Mouse (Mus musculus): ENCODE data around the gene Gls. TPM values are rescaled to one million over a fixed set of nuclear protein-coding genes. Genes with fewer than 3 reads are reported as not detected.

Gls gene
- polyA plus RNA-seq, 1 experiment from 2014 or later = 8.0 TPM

DNA sequence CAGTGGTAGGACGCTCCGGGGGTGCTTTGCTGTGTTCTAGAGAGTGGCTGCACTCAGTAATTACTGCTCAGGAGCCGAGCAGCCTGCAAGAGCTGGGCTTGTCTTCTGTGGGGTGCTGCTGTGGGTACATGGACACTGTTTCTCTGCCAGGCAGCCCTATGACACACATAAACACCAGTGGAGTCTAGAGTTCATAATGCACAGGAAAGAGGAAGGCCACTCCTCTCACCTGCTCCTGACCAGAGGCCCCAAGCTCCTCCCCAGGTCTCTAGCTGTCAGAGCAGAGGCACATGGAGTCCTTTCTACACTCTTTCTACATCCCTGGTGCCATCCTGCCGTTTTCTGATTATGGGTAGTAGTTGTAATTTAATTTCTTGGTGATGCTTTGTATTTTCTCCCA is 90.9 kb downstream of the Gls start:
- Histone ChIP-seq H3K4me1 (replicated peaks) (no peaks in the 10 kb centered on the region), H3K9me3 (replicated peaks) (no peaks in the 10 kb centered on the region), H3K27me3 (no peaks in the 10 kb centered on the region), H3K4me3 (replicated peaks) (no peak overlapping the region), H3K4me2 (no peak overlapping the region), H3K9ac (no peak overlapping the region), H3K36me3 (peaks cover 58% of the 10 kb centered on the region), H3K27ac (no peak overlapping the region)
- no peak for ATAC-seq (ENCODE audit: low read depth)
- no peak for DNase-seq
- 69% methylated on average over 4 of the region's 4 CpGs for WGBS (ENCODE audit: insufficient replicate concordance)

DNA sequence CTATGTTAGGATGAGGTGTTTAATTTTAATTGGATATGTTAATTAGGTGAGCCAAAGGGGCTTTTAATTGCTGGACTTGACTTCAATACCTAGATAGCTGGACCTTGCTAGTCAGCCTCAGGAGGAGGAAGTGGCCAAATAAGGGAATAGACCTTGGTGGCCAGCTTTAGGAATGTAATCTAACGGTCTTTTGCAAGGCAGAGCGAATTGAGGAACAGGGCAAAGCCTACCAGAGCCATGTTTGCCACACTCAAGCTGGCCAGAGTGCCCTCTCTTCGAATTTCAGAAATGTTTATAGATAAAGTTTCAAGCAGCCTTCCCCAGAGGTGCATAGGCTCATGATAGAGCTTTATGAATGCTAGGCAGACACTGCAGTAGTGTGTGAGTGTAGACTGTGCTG is 91.5 kb downstream of the Gls start:
- WGBS (ENCODE audit: insufficient replicate concordance) = 41% methylated on average over 3 of the region's 3 CpGs
- ATAC-seq (ENCODE audit: low read depth) (no peak), DNase-seq (no peak)
- H3K27me3 ChIP-seq = no peaks in the 10 kb centered on the region
- no peak overlapping the region for H3K4me3 ChIP-seq (replicated peaks)
- H3K36me3 ChIP-seq = peaks cover 64% of the 10 kb centered on the region
- H3K27ac ChIP-seq = no peak overlapping the region; the same call in 1 of the 2 replicates
- no peak overlapping the region for H3K4me2 ChIP-seq
- no peaks in the 10 kb centered on the region for H3K9me3 ChIP-seq (replicated peaks)
- H3K4me1 ChIP-seq (replicated peaks) = no peaks in the 10 kb centered on the region
- no peak overlapping the region for H3K9ac ChIP-seq

DNA sequence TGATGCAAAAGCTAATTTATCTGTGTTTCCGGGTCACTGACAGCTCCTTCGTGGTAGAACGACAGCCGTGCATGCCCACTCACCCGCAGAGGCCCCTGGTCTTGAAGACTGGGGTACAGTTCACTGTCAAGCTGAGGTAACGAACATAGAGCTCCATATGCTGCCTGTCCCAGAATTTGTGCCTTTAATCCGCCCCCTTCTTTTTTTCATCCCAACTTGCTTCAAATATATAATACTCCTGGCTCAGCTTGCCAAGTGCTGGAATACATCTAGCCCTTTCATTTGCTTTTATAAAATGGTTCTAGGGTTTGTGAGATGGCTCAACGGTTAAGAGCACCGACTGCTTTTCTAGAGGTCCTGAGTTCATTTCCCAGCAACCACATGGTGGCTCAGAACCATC is 92.5 kb downstream of the Gls start:
- Histone ChIP-seq H3K9me3 (replicated peaks) (no peaks in the 10 kb centered on the region), H3K4me2 (no peak overlapping the region), H3K4me1 (replicated peaks) (no peaks in the 10 kb centered on the region), H3K27ac (no peak overlapping the region), H3K27me3 (no peaks in the 10 kb centered on the region), H3K36me3 (peaks cover 66% of the 10 kb centered on the region), H3K4me3 (replicated peaks) (no peak overlapping the region), H3K9ac (no peak overlapping the region)
- no peak for DNase-seq
- 82% methylated on average over 9 of the region's 9 CpGs for WGBS (ENCODE audit: insufficient replicate concordance)
- no peak for ATAC-seq (ENCODE audit: low read depth)

DNA sequence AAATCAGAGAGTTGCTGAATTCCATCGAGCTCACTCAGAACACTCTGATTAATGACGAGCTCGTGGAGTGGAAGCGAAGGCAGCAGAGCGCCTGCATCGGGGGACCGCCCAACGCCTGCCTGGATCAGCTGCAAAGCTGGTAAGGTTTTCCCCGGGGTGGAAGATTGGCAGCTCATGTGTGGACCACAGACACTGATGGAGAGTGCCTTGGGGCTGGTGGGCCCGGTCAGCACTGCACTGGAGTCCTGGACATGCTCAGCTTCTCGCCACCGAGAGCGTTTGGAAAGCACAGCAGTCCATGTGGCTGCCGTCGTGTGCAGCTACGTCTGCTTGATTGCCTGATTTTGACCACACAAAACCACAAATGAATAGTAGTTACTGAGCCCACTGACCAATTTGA is 95.7 kb downstream of the Gls start:
- peaks cover 65% of the 10 kb centered on the region for H3K36me3 ChIP-seq
- no peak overlapping the region for H3K4me2 ChIP-seq
- 84% methylated on average over 16 of the region's 16 CpGs for WGBS (ENCODE audit: insufficient replicate concordance)
- DNase-seq = no peak
- no peak for ATAC-seq (ENCODE audit: low read depth)
- H3K9ac ChIP-seq = no peak overlapping the region
- no peak overlapping the region for H3K27ac ChIP-seq
- H3K9me3 ChIP-seq (replicated peaks) = no peaks in the 10 kb centered on the region
- no peak overlapping the region for H3K4me3 ChIP-seq (replicated peaks)
- H3K4me1 ChIP-seq (replicated peaks) = no peaks in the 10 kb centered on the region
- no peaks in the 10 kb centered on the region for H3K27me3 ChIP-seq

DNA sequence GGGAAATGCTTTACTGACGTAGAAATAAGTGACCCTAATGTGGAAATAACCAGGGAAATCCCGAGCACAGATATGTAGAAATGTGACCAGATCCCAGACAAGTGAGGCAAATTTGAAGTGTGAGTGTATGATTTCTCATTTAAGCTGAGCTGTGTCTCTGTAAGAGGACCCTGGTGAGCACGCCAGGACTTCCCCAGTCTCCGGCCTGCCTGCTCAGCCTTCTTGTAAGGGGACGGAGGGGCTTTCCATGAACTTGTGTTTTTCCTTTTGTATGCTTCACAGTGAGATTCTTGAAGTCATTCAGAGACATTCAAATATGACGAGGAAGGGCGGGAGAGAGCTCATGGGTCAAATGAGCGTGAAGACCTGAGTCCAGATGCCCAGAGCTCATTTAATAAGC is 99.8 kb downstream of the Gls start:
- Histone ChIP-seq H3K4me3 (replicated peaks) (no peak overlapping the region), H3K4me1 (replicated peaks) (no peaks in the 10 kb centered on the region), H3K4me2 (no peak overlapping the region), H3K27me3 (no peaks in the 10 kb centered on the region), H3K9me3 (replicated peaks) (no peaks in the 10 kb centered on the region), H3K9ac (no peak overlapping the region), H3K36me3 (peaks cover 72% of the 10 kb centered on the region), H3K27ac (no peak overlapping the region)
- DNase-seq (no peak), ATAC-seq (ENCODE audit: low read depth) (no peak)
- WGBS (ENCODE audit: insufficient replicate concordance) = 80% methylated on average over 8 of the region's 8 CpGs

DNA sequence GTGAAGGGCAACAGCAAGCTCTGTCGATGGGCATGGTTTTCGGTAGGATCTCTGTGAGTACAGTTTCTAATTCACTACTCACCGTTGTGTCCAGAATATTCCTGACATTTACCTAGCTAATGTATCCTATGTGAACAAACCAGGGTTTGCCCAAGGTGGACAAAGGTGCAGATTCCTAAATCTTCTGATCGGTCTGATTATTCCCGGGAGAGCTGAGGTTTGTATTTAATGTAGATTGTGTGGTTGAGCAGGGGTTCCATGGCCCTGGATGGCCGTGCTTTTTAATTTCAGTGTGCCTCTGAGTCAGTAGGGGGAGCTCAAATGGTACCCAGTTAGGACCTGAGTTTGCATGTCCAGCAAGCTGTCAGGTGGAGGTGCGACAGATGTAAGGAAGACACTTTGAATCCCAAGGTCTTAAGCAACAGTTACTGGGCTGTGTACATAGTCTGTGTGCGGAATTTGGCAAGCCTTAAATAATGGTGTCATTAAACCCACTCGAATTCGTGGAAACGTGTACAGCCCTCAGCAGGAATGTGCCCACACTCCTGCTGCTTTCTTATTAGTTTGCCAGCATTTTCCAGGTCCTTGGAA is 101.2 kb downstream of the Gls start:
- DNase-seq (no peak), ATAC-seq (ENCODE audit: low read depth) (no peak)
- Histone ChIP-seq H3K36me3 (peaks cover 64% of the 10 kb centered on the region), H3K9me3 (replicated peaks) (no peaks in the 10 kb centered on the region), H3K27me3 (no peaks in the 10 kb centered on the region), H3K27ac (no peak overlapping the region), H3K4me2 (no peak overlapping the region), H3K4me3 (replicated peaks) (no peak overlapping the region), H3K9ac (no peak overlapping the region), H3K4me1 (replicated peaks) (no peaks in the 10 kb centered on the region)
- WGBS (ENCODE audit: insufficient replicate concordance) = 79% methylated on average over 11 of the region's 11 CpGs

DNA sequence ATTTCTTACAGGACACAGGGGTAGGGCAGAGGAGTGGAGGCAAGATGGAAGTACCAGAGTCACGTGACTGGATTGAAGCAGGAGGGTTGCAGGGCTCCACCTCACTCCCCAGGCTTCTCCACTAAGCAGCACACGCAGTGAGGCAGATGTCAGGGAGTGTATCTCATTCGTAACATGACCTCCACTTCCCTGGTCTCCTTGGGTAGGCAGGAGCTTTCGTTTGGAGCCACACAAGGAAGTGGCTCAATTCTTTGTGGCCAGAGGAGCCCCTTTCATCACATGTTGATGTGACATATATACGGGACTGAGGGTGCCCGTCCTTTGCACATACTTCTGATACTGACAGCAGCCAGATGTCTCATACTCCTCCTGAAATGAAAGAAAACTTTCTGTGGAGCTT is 103.2 kb downstream of the Gls start:
- Histone ChIP-seq H3K36me3 (peaks cover 67% of the 10 kb centered on the region), H3K27ac (no peak overlapping the region), H3K9ac (no peak overlapping the region), H3K4me3 (replicated peaks) (no peak overlapping the region), H3K27me3 (no peaks in the 10 kb centered on the region), H3K9me3 (replicated peaks) (no peaks in the 10 kb centered on the region), H3K4me2 (no peak overlapping the region), H3K4me1 (replicated peaks) (no peaks in the 10 kb centered on the region)
- DNase-seq (no peak), ATAC-seq (ENCODE audit: low read depth) (no peak)
- WGBS (ENCODE audit: insufficient replicate concordance) = 54% methylated on average over 6 of the region's 6 CpGs

DNA sequence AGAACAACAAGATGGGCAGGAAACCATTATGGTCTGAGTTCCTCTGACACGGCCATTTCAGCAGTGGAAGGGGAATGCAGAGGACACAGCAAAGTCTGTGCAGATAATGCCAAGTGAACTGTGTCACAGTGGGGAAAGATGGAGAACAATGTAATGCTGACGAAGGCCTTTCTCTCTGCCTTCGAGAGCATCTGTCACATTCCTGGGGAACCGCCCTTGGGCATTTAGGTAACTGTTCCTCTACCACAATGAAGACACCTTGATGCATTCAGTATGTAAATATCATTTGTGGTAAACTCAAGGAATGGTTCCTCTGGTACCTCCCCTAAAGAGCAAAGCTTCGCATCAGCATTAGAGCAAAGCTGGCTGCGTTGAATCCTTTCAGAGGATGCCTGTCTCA is 105.7 kb downstream of the Gls start:
- Histone ChIP-seq H3K36me3 (peaks cover 60% of the 10 kb centered on the region), H3K27ac (no peak overlapping the region), H3K27me3 (no peaks in the 10 kb centered on the region), H3K4me3 (replicated peaks) (no peak overlapping the region), H3K9ac (no peak overlapping the region), H3K4me1 (replicated peaks) (no peaks in the 10 kb centered on the region), H3K4me2 (no peak overlapping the region), H3K9me3 (replicated peaks) (no peaks in the 10 kb centered on the region)
- DNase-seq (no peak), ATAC-seq (ENCODE audit: low read depth) (no peak)
- 88% methylated on average over 6 of the region's 6 CpGs for whole genome bisulfite sequencing (ENCODE audit: insufficient replicate concordance)

DNA sequence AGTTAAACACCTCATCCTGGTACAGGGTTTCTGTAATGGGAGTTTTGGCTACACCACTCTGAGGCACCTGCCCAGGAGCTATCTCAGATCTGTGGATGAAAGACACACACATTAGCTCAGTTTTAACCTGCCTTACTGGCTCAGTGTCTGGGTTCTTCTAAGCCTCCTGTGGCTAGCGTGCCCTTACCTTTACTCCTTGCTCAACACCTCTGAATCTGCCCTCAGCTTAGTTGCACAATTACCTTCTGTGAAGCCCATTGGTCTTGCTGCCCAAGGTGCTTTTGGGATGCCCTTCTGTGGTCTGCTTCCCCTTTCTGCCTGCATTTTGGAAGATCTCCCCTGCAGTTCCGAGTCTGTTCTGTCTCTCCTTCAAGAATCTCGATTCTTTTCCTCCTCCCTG is 108.2 kb downstream of the Gls start:
- H3K4me3 ChIP-seq (replicated peaks) = no peak overlapping the region
- peaks cover 46% of the 10 kb centered on the region for H3K36me3 ChIP-seq
- no peaks in the 10 kb centered on the region for H3K9me3 ChIP-seq (replicated peaks)
- H3K4me2 ChIP-seq = no peak overlapping the region
- no peak for DNase-seq
- no peak overlapping the region for H3K9ac ChIP-seq
- no peak overlapping the region for H3K27ac ChIP-seq
- H3K4me1 ChIP-seq (replicated peaks) = peaks cover 14% of the 10 kb centered on the region
- ATAC-seq (ENCODE audit: low read depth) = no peak
- WGBS (ENCODE audit: insufficient replicate concordance) = 64% methylated on average over 3 of the region's 3 CpGs
- no peaks in the 10 kb centered on the region for H3K27me3 ChIP-seq

DNA sequence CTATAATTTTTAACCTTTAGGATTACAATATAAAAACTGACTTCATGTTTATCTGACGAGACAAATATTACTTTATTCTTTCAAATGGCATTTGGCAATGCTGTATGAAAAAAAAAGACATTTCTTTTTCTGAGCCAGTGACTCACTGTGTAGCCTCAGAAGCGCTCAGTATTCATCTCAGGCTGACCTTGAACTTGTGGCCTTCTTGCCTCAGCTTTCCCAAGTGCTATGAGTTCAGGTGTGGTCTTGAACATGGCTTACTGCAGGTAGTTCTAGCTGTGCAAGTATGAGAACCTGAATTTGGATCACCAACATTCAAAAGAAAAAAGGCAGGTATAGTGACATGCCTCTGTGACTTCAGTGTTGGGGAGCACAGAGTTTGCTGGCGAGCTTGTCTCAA is 112.0 kb downstream of the Gls start:
- no peak overlapping the region for H3K9ac ChIP-seq
- H3K27ac ChIP-seq = no peak overlapping the region
- DNase-seq (no peak), ATAC-seq (ENCODE audit: low read depth) (no peak)
- H3K27me3 ChIP-seq = no peaks in the 10 kb centered on the region
- 75% methylated on average over 3 of the region's 3 CpGs for WGBS (ENCODE audit: insufficient replicate concordance)
- H3K4me2 ChIP-seq = peak overlapping the region; percentile 89; the same call in 1 of the 2 replicates
- H3K4me3 ChIP-seq (replicated peaks) = peak overlapping the region; percentile 91; the same call in 1 of the 2 replicates
- peaks cover 22% of the 10 kb centered on the region for H3K4me1 ChIP-seq (replicated peaks)
- H3K36me3 ChIP-seq = peaks cover 21% of the 10 kb centered on the region
- no peaks in the 10 kb centered on the region for H3K9me3 ChIP-seq (replicated peaks)

DNA sequence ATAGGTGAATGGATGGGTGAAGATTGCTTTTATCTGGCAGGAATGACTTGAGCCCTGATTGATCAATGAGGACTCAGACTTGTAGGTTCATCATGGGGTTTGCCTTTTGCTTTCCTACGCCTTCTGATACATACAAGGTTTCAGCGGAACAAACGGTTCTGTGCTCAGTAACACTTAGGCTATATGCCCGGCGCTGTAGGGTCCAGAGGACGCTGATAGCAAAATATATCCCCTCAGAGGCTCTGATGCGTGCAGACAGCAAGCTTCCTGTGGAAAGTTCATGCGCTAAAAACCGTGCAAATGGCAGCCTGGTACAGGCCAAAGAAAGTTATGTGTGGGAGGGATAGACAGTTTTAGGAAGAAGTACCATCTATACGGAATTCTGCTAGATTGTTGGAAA is 112.8 kb downstream of the Gls start:
- Histone ChIP-seq H3K9ac (peak overlapping the region; percentile 86), H3K9me3 (replicated peaks) (no peaks in the 10 kb centered on the region), H3K4me2 (peak overlapping the region; percentile 89), H3K4me1 (replicated peaks) (peaks cover 22% of the 10 kb centered on the region), H3K4me3 (replicated peaks) (peak overlapping the region; percentile 91), H3K36me3 (peaks cover 12% of the 10 kb centered on the region), H3K27me3 (no peaks in the 10 kb centered on the region), H3K27ac (no peak overlapping the region)
- 21% methylated on average over 10 of the region's 10 CpGs for WGBS (ENCODE audit: insufficient replicate concordance)
- DNase-seq = no peak
- ATAC-seq (ENCODE audit: low read depth) = no peak

DNA sequence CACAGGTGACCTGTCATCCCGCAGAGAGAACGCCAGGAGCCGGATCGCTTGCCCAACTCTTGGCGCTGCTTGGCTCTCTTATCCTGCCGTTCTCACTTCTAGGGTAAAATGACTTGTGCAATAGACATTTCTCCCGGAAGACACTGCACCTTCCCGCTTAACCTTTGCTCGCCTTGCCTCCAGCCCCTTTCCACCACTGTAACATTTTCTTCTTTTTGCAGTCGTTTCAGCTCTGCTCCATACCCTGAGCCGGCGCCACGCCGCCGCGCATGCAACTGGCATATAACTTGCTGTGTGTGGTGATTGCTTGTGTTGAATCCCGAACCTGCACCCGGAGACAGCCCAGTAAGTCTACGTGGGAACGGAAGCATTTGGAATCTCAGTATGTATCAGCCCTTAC is 113.3 kb downstream of the Gls start:
- under 1% methylated on average over 20 of the region's 20 CpGs for WGBS (ENCODE audit: insufficient replicate concordance)
- Histone ChIP-seq H3K9ac (peak overlapping the region; percentile 86), H3K4me3 (replicated peaks) (peak overlapping the region; percentile 91), H3K4me2 (peak overlapping the region; percentile 89), H3K27ac (peak overlapping the region; percentile 77), H3K4me1 (replicated peaks) (peaks cover 22% of the 10 kb centered on the region), H3K9me3 (replicated peaks) (no peaks in the 10 kb centered on the region), H3K27me3 (no peaks in the 10 kb centered on the region), H3K36me3 (peaks cover 12% of the 10 kb centered on the region)
- DNase-seq (no peak), ATAC-seq (ENCODE audit: low read depth) (peak; percentile 40; the same call in 1 of the 2 replicates)

Measured in liver, embryonic 13.5 days (tissue).